Mouse (Mus musculus) myocyte (in vitro differentiated cells): Measurements from ENCODE around the gene Wwox.

ENCODE experiments used
- POLR2A ChIP-seq: IDR thresholded peaks from one replicate; pipeline ENCODE4 v1.6.1; 2011; ENCODE audit warnings: low read depth, mild to moderate bottlenecking, control low read depth, moderate library complexity; ENCODE audit not compliant: insufficient read length
- POLR2AphosphoS2 ChIP-seq: IDR thresholded peaks from one replicate; pipeline ENCODE4 v1.6.1; 2011; ENCODE audit warnings: low read depth, control low read depth; ENCODE audit not compliant: insufficient read length
- SRF ChIP-seq: IDR thresholded peaks from one replicate; pipeline ENCODE4 v1.6.1; 2011; ENCODE audit warnings: low read depth; ENCODE audit not compliant: control insufficient read depth, insufficient read length
- TCF12 ChIP-seq: IDR thresholded peaks from one replicate; pipeline ENCODE4 v1.6.1; 2011; ENCODE audit warnings: mild to moderate bottlenecking, control low read depth; ENCODE audit not compliant: poor library complexity, insufficient read depth, severe bottlenecking
- USF1 ChIP-seq: IDR thresholded peaks from one replicate; pipeline ENCODE4 v1.6.1; 2011; ENCODE audit warnings: low read depth, mild to moderate bottlenecking, control low read depth, moderate library complexity

GRCm38 (mm10) chr8:114890478-114890877 lies 451.0 kb downstream of the Wwox start:
- TF ChIP-seq POLR2AphosphoS2 (no peak), SRF (no peak), POLR2A (no peak), USF1 (no peak), TCF12 (no peak)
